Mouse (Mus musculus) stomach, embryonic 16.5 days (tissue): ENCODE measurements around the gene Kcnd3. TPM values are rescaled to one million over a fixed set of nuclear protein-coding genes. Genes with fewer than 3 reads are reported as not detected.

Experiments
- ATAC-seq: fragments of 200-750 bp; cut with Nextera tagmentation; 2 replicates; pipeline ENCODE4 v1.8.0; 2017; ENCODE audit warnings: moderate number of reproducible peaks, moderate TSS enrichment; ENCODE audit not compliant: insufficient read depth, low FRiP score
- H3K27ac ChIP-seq: fragments of 300-500 bp; sonication (generic); 2 replicates; pipeline ENCODE4 v1.5.1; 2014; ENCODE audit warnings: low read length
- H3K27me3 ChIP-seq: fragments of 300-500 bp; sonication (generic); 2 replicates; pipeline ENCODE4 v1.6.1; 2014; ENCODE audit warnings: low read length, control low read depth, mixed read lengths; ENCODE audit not compliant: control insufficient read depth, insufficient read depth
- H3K36me3 ChIP-seq: fragments of 300-500 bp; sonication (generic); 2 replicates; pipeline ENCODE4 v1.6.1; 2014; ENCODE audit warnings: low read length; ENCODE audit not compliant: control insufficient read depth, insufficient read depth
- H3K4me1 ChIP-seq: fragments of 300-500 bp; sonication (generic); 2 replicates; pipeline ENCODE4 v1.6.1; 2014; ENCODE audit warnings: low read length, control low read depth, mixed read lengths; ENCODE audit not compliant: control insufficient read depth, insufficient read depth
- H3K4me2 ChIP-seq: fragments of 300-500 bp; sonication (generic); 2 replicates; pipeline ENCODE4 v1.6.1; 2014; ENCODE audit warnings: low read depth, low read length, mixed read lengths
- H3K4me3 ChIP-seq: fragments of 300-500 bp; sonication (generic); replicated peaks from 2 replicates; pipeline ENCODE4 v1.5.1; 2014; ENCODE audit warnings: mild to moderate bottlenecking, low read length
- H3K9ac ChIP-seq: fragments of 300-500 bp; sonication (generic); 2 replicates; pipeline ENCODE4 v1.6.1; 2014; ENCODE audit warnings: low read length
- H3K9me3 ChIP-seq: fragments of 300-500 bp; sonication (generic); replicated peaks from 2 replicates; pipeline ENCODE4 v1.6.1; 2016; ENCODE audit warnings: low read length, control low read depth; ENCODE audit not compliant: control insufficient read depth
- WGBS: fragments of 180-500 bp; shearing (Covaris S2); extraction: QIAGEN DNeasy Blood & Tissue Kit; methylation state at CpG from one replicate; pipeline ENCODE4 v1.1.7; 2014; 5-methylcytosine and 5-hydroxymethylcytosine counted together
- polyA plus RNA-seq: library from polyadenylated mRNA; unstranded; fragments of >200 nt; fragmentation: Nextera tagmentation; extraction: Ambion mirVana; gene quantifications from 2 replicates; pipeline ENCODE4 v1.2.1, GENCODE M21; 2015

Kcnd3 gene
- polyA plus RNA-seq, 1 experiment from 2014 or later, result 5.6 TPM

DNA sequence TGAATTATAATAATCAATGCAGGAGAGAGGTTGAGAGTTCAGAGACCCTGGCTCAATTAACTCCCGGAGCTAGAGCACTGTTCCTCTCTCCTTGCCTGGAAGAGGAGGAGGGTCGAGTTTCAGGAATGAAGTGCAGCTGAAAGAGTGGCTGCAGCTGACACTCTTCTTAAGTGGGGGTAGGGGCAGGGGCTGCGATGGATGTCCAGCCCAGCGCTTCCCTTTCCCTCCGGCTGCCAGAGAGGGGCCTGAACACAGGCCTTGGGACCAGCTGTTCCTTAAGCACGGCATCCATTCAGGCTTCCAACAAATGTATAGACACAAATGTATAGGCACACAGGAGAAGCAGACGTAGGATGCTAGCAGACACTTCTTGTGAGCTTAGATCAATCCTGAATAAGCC, 255.5 kb downstream of the Kcnd3 start:
- WGBS, result 38% methylated on average over 7 of the region's 7 CpGs

DNA sequence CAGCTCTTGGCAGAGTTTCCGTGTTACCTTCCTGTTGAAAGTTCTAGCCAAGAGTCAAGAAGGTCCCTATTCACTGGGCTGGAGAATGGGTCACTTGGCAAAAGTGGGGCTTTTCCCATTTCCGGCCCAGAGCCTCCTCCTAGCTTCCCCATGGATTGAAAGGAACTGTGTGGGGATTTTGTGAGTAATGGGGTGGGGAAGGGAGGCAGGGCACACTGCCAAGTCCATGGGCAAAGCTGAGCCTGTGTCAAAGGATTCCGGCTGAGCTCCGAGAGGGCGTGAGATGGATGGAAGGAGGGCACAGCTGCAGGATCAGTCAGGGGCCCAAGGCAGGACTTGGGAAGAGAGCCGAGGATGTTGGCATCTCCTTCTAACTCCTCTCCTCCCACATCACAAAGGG, 258.1 kb downstream of the Kcnd3 start:
- Histone ChIP-seq H3K27me3 (no peaks in the 10 kb centered on the region), H3K4me1 (peaks cover 11% of the 10 kb centered on the region; the same call in 1 of the 2 replicates), H3K36me3 (no peaks in the 10 kb centered on the region), H3K9ac (no peak overlapping the region), H3K4me3 (no peak overlapping the region), H3K4me2 (no peak overlapping the region), H3K27ac (no peak overlapping the region), H3K9me3 (no peaks in the 10 kb centered on the region)
- WGBS, result 60% methylated on average over 6 of the region's 6 CpGs
- peak; percentile 51; the same call in 1 of the 2 replicates for ATAC-seq

More for the DNA sequence above, 255.5 kb downstream of the Kcnd3 start:
- no peak for ATAC-seq
- H3K4me1 ChIP-seq, result peaks cover 11% of the 10 kb centered on the region; the same call in 1 of the 2 replicates
- H3K27me3 ChIP-seq, result 0 out of 2 replicates have a peak, but pooled peaks cover 3% of the 10 kb centered on the region
- no peaks in the 10 kb centered on the region for H3K36me3 ChIP-seq
- H3K27ac ChIP-seq, result no peak overlapping the region
- no peak overlapping the region for H3K9ac ChIP-seq
- H3K4me3 ChIP-seq, result no peak overlapping the region
- no peak overlapping the region for H3K4me2 ChIP-seq
- no peaks in the 10 kb centered on the region for H3K9me3 ChIP-seq

DNA sequence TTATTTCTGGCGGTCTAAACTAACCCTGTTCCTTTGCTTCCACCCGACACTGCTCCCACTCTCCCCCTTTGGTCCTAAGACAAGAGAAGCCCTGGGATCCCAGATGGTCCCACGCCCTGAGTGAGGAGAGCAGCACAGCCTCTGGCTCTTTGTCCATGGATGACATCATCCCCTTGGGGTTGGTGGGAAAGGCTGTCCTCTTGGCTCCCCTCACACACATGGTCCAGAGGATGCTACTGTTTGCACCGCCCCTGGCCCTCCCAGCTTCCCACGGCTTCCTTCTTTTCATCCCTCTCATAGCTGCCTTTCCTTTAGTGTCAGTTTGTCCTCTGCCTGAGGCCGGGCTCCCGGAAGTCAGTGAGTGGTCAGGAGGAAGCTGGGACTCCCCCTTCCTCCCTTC, 259.6 kb downstream of the Kcnd3 start:
- 61% methylated on average over 7 of the region's 7 CpGs for WGBS
- H3K27ac ChIP-seq, result no peak overlapping the region
- H3K4me3 ChIP-seq, result no peak overlapping the region
- peaks cover 5% of the 10 kb centered on the region; the same call in 1 of the 2 replicates for H3K4me1 ChIP-seq
- H3K4me2 ChIP-seq, result no peak overlapping the region
- no peak overlapping the region for H3K9ac ChIP-seq
- H3K36me3 ChIP-seq, result no peaks in the 10 kb centered on the region
- ATAC-seq, result no peak
- no peaks in the 10 kb centered on the region for H3K9me3 ChIP-seq
- H3K27me3 ChIP-seq, result no peaks in the 10 kb centered on the region

DNA sequence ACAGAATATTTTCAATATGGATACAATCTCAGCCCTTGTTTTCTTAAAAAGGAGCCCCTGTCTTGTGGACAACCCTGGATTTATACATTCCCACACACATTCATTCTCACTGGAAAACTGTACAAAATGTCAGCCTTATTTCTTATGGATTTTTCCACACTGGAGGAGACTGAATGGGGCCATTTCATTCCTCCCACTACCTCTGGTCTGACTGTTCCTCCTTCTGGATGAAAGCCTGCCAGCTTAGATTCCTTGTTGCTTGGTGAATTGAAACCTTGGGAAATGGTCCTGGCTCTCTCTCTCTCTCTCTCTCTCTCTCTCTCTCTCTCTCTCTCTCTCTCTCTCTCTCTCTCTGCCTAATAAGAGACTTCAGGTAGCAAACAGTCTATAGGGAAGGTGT, 260.7 kb downstream of the Kcnd3 start:
- no peak overlapping the region for H3K4me3 ChIP-seq
- no peaks in the 10 kb centered on the region for H3K9me3 ChIP-seq
- H3K27me3 ChIP-seq, result no peaks in the 10 kb centered on the region
- H3K9ac ChIP-seq, result no peak overlapping the region
- H3K27ac ChIP-seq, result no peak overlapping the region
- ATAC-seq, result no peak
- no peak overlapping the region for H3K4me2 ChIP-seq
- H3K36me3 ChIP-seq, result no peaks in the 10 kb centered on the region
- H3K4me1 ChIP-seq, result peaks cover 5% of the 10 kb centered on the region; the same call in 1 of the 2 replicates

DNA sequence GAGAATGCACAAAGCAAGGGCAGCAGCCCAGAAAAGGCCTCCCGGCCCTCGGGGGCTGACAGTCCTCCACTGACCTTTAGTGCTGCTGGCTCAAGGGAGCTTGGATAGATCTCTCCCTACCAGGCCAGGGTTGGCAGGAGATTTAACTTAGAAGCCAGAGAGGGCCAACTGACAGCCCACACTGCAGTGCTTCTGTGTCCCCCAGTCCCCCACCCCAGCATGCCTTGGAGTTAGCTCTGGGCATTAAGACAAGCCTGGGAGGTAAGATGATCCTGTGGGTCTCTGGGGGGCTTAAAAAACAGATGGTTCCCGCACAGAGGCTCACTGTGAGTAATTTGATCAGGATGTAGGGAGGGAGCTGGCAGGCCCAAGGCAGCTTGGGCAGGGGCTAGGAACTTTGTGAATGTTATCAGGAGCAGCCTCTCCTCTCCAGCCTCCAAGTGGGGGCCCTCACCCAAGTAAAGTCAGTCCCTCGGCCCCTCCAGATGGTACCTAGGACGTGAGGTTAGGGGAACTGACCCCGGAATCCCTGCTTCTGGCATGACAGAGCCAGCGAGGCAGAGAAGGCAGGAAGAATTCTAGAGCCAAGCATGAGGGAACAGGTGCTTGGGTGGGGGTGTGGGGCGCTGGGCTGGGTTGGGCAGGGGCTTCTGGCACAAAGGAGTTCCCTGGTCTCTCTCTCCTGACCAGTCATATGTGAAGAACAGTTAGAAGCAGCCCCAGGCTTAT, 262.1 kb downstream of the Kcnd3 start:
- Histone ChIP-seq H3K36me3 (no peaks in the 10 kb centered on the region), H3K27me3 (no peaks in the 10 kb centered on the region), H3K4me3 (no peak overlapping the region), H3K4me1 (0 out of 2 replicates have a peak, but pooled peaks cover 5% of the 10 kb centered on the region), H3K9ac (0 out of 2 replicates have a peak overlapping the region, but pooled peaks have one; percentile 24), H3K27ac (no peak overlapping the region), H3K9me3 (no peaks in the 10 kb centered on the region), H3K4me2 (no peak overlapping the region)
- 21% methylated on average over 8 of the region's 8 CpGs for WGBS
- ATAC-seq, result no peak

DNA sequence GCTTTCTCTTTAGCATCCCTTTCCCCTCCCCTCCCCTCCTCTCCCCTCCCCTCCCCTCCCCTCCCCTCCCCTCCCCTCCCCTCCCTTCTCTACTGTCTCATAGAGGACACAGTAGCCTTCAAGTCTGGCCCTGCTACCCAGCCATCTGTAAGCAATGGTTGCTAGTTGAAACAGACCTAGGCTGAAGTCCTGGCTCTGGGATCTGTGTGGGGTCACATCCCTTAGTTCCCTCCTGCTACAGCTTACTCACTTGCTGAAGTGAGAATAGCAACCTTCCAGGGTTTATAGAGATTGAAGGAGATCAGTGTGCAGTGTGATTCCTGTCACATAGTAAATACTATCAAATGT, 262.7 kb downstream of the Kcnd3 start:
- Histone ChIP-seq H3K4me1 (0 out of 2 replicates have a peak, but pooled peaks cover 5% of the 10 kb centered on the region), H3K9me3 (no peaks in the 10 kb centered on the region), H3K4me2 (no peak overlapping the region), H3K9ac (no peak overlapping the region), H3K27me3 (no peaks in the 10 kb centered on the region), H3K36me3 (no peaks in the 10 kb centered on the region), H3K27ac (no peak overlapping the region), H3K4me3 (no peak overlapping the region)
- no peak for ATAC-seq

DNA sequence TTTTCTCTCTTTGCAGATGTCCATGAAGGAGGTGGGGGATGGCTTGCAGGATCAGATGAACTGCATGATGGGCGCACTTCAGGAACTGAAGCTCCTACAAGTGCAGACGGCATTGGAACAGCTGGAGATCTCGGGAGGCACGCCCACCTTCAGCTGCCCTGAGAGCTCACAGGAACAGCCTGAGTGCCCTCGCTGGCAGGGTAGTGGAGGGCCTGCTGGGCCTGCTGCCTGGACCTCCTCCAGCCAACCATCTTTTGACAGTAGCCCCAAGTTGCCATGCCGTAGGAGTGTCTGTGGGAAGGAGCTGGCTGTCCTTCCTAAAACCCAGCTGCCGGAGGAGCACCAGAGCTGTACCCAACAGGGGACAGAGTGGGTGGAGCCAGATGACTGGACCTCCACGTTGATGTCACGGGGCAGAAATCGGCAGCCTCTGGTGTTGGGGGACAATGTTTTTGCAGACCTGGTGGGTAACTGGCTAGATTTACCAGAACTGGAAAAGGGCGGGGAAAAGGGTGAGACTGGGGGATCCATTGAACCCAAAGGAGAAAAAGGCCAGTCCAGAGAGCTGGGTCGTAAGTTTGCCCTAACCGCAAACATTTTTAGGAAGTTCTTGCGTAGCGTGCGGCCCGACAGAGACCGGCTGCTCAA, 264.3 kb downstream of the Kcnd3 start:
- ATAC-seq, result no peak
- Histone ChIP-seq H3K4me3 (no peak overlapping the region), H3K36me3 (no peaks in the 10 kb centered on the region), H3K27ac (no peak overlapping the region), H3K9ac (no peak overlapping the region), H3K9me3 (no peaks in the 10 kb centered on the region), H3K4me2 (no peak overlapping the region), H3K4me1 (0 out of 2 replicates have a peak, but pooled peaks cover 2% of the 10 kb centered on the region), H3K27me3 (no peaks in the 10 kb centered on the region)
- WGBS, result 62% methylated on average over 18 of the region's 18 CpGs

DNA sequence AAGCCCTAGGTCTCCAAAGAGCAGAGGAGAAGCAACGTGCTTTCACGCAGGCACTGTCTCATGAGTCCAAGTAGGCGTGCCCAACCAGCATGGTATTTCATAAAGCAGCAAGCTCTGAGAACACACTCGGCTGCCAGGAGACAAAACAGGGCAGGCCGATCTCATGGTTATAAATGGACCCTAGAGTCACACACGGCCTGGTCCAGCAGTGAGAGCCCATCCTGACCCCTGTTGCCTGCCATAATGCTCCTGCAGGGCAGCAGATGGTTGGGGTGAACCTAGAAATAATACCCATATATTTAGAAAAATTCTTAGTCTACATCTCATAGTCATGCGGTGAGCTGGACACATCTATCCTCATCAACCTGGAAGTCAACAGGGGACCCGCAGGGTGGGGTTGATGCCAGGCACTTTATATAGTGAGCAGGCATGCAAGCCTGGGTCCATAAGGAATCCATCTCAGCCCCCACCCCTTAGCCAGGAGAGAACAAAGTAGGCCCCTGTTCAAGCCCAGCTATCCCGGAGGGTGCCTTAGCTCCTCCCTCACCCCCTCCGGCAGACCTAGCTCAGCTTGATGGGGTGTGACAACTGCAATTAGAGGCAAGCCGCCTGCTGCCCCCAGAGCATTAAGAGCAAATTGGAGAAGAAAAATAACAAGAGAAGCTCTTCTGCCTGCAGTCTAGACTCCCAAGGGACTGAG, 265.9 kb downstream of the Kcnd3 start:
- H3K36me3 ChIP-seq, result no peaks in the 10 kb centered on the region
- no peak overlapping the region for H3K4me3 ChIP-seq
- no peak overlapping the region for H3K27ac ChIP-seq
- H3K4me2 ChIP-seq, result no peak overlapping the region
- H3K27me3 ChIP-seq, result no peaks in the 10 kb centered on the region
- H3K9ac ChIP-seq, result no peak overlapping the region
- no peaks in the 10 kb centered on the region for H3K9me3 ChIP-seq
- WGBS, result 71% methylated on average over 11 of the region's 11 CpGs
- no peaks in the 10 kb centered on the region for H3K4me1 ChIP-seq
- ATAC-seq, result 0 out of 2 replicates have a peak, but pooled peaks have one; percentile 27

DNA sequence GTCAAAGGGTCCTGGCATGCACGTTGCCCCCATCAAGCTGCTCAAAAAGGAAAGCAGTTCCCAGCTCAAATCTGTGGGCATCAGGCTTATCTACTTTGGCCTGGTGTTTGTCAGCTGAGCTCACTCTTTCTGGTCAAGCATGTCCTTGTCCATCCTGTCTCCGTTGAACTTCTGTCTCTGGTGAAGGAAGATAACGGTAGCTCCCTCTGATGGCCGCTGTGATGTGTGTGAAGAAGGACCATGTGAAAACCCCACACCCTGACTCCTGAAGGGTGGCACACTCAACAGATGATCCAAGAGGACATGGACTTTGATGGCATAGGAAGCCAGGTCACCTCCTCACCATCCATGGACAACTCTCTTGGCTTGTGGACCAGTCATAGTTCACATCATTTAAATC, 266.6 kb downstream of the Kcnd3 start:
- Histone ChIP-seq H3K9me3 (no peaks in the 10 kb centered on the region), H3K27ac (no peak overlapping the region), H3K4me3 (no peak overlapping the region), H3K4me1 (no peaks in the 10 kb centered on the region), H3K27me3 (no peaks in the 10 kb centered on the region), H3K9ac (no peak overlapping the region), H3K4me2 (no peak overlapping the region), H3K36me3 (no peaks in the 10 kb centered on the region)
- 46% methylated on average over 4 of the region's 4 CpGs for WGBS
- ATAC-seq, result no peak
